Mouse (Mus musculus) cerebellum, postnatal 25 days (tissue): ENCODE data around the gene Ccdc142.
A peak's percentile ranks its signal among the peaks of the same experiment; 100 is the strongest.

Source experiments
- DNase-seq, 2 experiments: peaks; one replicate each; pipeline ENCODE4 v3.0.0; 2021; ENCODE audit warnings: mixed read lengths in 2 of 2

The Ccdc142 gene

GRCm38 (mm10) chr6:83118369-83118768, 17.0 kb downstream of the Ccdc142 start:
- DNase-seq, result no peak

GRCm38 (mm10) chr6:83118825-83119733, 17.7 kb downstream of the Ccdc142 start:
- no peak for DNase-seq

GRCm38 (mm10) chr6:83119734-83120051, 18.3 kb downstream of the Ccdc142 start:
- peak; percentile 25 to 56 for DNase-seq

- DNase-seq, result peak; percentile 92 to 93
These were observed 19.8 kb downstream of the Ccdc142 start, which contains the start of gene Wbp1 for GRCm38 (mm10) chr6:83120930-83121862. Gene Wbp1, minus strand, starts transcription at chr6:83121559.

- DNase-seq, result peak in 1 of 2 experiments; percentile 53
These were observed 20.7 kb downstream of the Ccdc142 start for GRCm38 (mm10) chr6:83121863-83122710.

GRCm38 (mm10) chr6:83122961-83123360, 21.6 kb downstream of the Ccdc142 start:
- DNase-seq, result no peak

GRCm38 (mm10) chr6:83124851-83125312, 23.5 kb downstream of the Ccdc142 start:
- DNase-seq, result peak; percentile 83 to 88

GRCm38 (mm10) chr6:83125331-83125730, 23.9 kb downstream of the Ccdc142 start, which contains the start of gene Ino80b:
Gene Ino80b, minus strand, starts transcription at chr6:83125431.
- DNase-seq, result no peak

- DNase-seq, result no peak
These were observed 26.0 kb downstream of the Ccdc142 start for GRCm38 (mm10) chr6:83127419-83127818.

GRCm38 (mm10) chr6:83131469-83132034, 30.2 kb downstream of the Ccdc142 start:
- no peak for DNase-seq

- DNase-seq, result no peak
These were observed 30.9 kb downstream of the Ccdc142 start for GRCm38 (mm10) chr6:83132176-83132919.

- DNase-seq, result no peak
These were observed 32.8 kb downstream of the Ccdc142 start for GRCm38 (mm10) chr6:83134226-83134625.

- DNase-seq, result no peak
These were observed 33.6 kb downstream of the Ccdc142 start, which contains the start of gene Rtkn for GRCm38 (mm10) chr6:83134951-83135513. Gene Rtkn, plus strand, starts transcription at chr6:83135463.

- DNase-seq, result no peak
These were observed 34.3 kb downstream of the Ccdc142 start for GRCm38 (mm10) chr6:83135571-83136161.

- no peak for DNase-seq
These were observed 35.0 kb downstream of the Ccdc142 start for GRCm38 (mm10) chr6:83136291-83136880.

GRCm38 (mm10) chr6:83136881-83137575, 35.6 kb downstream of the Ccdc142 start:
- DNase-seq, result no peak

GRCm38 (mm10) chr6:83137576-83137950, 36.2 kb downstream of the Ccdc142 start:
- DNase-seq, result peak in 1 of 2 experiments; percentile 31

GRCm38 (mm10) chr6:83138056-83138455, 36.7 kb downstream of the Ccdc142 start:
- DNase-seq, result no peak

GRCm38 (mm10) chr6:83140044-83140443, 38.6 kb downstream of the Ccdc142 start:
- no peak for DNase-seq
